Mouse (Mus musculus) embryonic facial prominence, embryonic 13.5 days (tissue): ENCODE results near the gene Fbxo41. TPM values are rescaled to one million over a fixed set of nuclear protein-coding genes. Genes with fewer than 3 reads are reported as not detected.

Source experiments
- ATAC-seq: fragments of 200-750 bp; cut with Nextera tagmentation; 2 replicates; pipeline ENCODE4 v1.8.0; 2017; ENCODE audit warnings: low read depth; ENCODE audit not compliant: insufficient number of reproducible peaks, insufficient read depth, low FRiP score, low TSS enrichment
- H3K27ac ChIP-seq: fragments of 300-500 bp; sonication (generic); 2 replicates; pipeline ENCODE4 v1.5.1; 2015; ENCODE audit warnings: moderate library complexity, mild to moderate bottlenecking, inconsistent platforms
- H3K27me3 ChIP-seq: fragments of 300-500 bp; sonication (generic); 2 replicates; pipeline ENCODE4 v1.6.1; 2015; ENCODE audit warnings: mild to moderate bottlenecking, inconsistent platforms
- H3K36me3 ChIP-seq: fragments of 300-500 bp; sonication (generic); 2 replicates; pipeline ENCODE4 v1.6.1; 2015; ENCODE audit warnings: mild to moderate bottlenecking, inconsistent platforms
- H3K4me1 ChIP-seq: fragments of 300-500 bp; sonication (generic); 2 replicates; pipeline ENCODE4 v1.6.1; 2015; ENCODE audit warnings: inconsistent platforms
- H3K4me2 ChIP-seq: fragments of 300-500 bp; sonication (generic); 2 replicates; pipeline ENCODE4 v1.6.1; 2015; ENCODE audit warnings: moderate library complexity, mild to moderate bottlenecking, inconsistent platforms
- H3K4me3 ChIP-seq: fragments of 300-500 bp; sonication (generic); 2 replicates; pipeline ENCODE4 v1.5.1; 2015; ENCODE audit warnings: mild to moderate bottlenecking, inconsistent platforms
- H3K9ac ChIP-seq: fragments of 300-500 bp; sonication (generic); 2 replicates; pipeline ENCODE4 v1.6.1; 2015; ENCODE audit warnings: mild to moderate bottlenecking, inconsistent platforms
- H3K9me3 ChIP-seq: fragments of 300-500 bp; sonication (generic); 2 replicates; pipeline ENCODE4 v1.6.1; 2016; ENCODE audit warnings: inconsistent platforms
- WGBS: fragments of 180-500 bp; shearing (Covaris S2); methylation state at CpG from one replicate; pipeline ENCODE4 v1.1.7; 2015; ENCODE audit warnings: mixed read lengths; 5-methylcytosine and 5-hydroxymethylcytosine counted together
- polyA plus RNA-seq: library from polyadenylated mRNA; unstranded; fragments of >200 nt; fragmentation: Nextera tagmentation; extraction: Ambion mirVana; gene quantifications from 2 replicates; pipeline ENCODE4 v1.2.1, GENCODE M21; 2015

Fbxo41 gene
- polyA plus RNA-seq, 1 experiment from 2014 or later, result 0.42 TPM

GRCm38 (mm10) chr6:85511286-85512055 is 8.7 kb upstream of the Fbxo41 start:
- WGBS, result under 1% methylated on average over 87 of the region's 88 CpGs
- peak overlapping the region; percentile 50 for H3K4me3 ChIP-seq
- H3K27me3 ChIP-seq, result peaks cover 93% of the 10 kb centered on the region
- no peak overlapping the region for H3K9ac ChIP-seq
- no peak overlapping the region for H3K27ac ChIP-seq
- H3K9me3 ChIP-seq, result no peaks in the 10 kb centered on the region
- peak overlapping the region; percentile 87 for H3K4me2 ChIP-seq
- peaks cover 30% of the 10 kb centered on the region for H3K4me1 ChIP-seq
- no peaks in the 10 kb centered on the region for H3K36me3 ChIP-seq
- no peak; the same call in 1 of the 2 replicates for ATAC-seq

GRCm38 (mm10) chr6:85510476-85510875 is 7.7 kb upstream of the Fbxo41 start:
- H3K27ac ChIP-seq, result no peak overlapping the region
- H3K27me3 ChIP-seq, result peaks cover 93% of the 10 kb centered on the region
- H3K4me1 ChIP-seq, result peaks cover 30% of the 10 kb centered on the region
- no peak overlapping the region for H3K4me3 ChIP-seq
- H3K9me3 ChIP-seq, result no peaks in the 10 kb centered on the region
- WGBS, result 2% methylated on average over 6 of the region's 6 CpGs
- no peak overlapping the region for H3K9ac ChIP-seq
- H3K4me2 ChIP-seq, result no peak overlapping the region
- no peak for ATAC-seq
- no peaks in the 10 kb centered on the region for H3K36me3 ChIP-seq

DNA sequence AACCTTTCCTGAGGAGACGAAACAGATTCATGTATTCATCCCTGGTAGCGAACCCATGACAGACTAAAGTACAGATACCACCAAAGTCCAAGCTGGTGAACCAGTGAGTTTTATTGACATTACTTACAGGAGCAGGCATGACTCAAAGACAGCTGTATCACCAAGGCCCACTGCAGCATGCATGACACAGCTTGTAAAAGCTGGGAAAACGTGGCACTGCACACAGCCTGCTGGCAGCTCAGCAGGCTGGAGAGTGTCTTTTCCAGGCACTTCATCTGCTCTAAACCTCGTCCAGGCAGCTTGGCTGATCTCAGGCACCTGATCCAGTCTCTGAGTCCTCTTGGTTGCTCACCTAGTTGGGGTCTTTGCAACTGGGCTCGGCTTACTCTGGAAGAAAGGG is 5.8 kb upstream of the Fbxo41 start:
- H3K27ac ChIP-seq, result no peak overlapping the region
- peaks cover 93% of the 10 kb centered on the region for H3K27me3 ChIP-seq
- no peak overlapping the region for H3K4me2 ChIP-seq
- no peaks in the 10 kb centered on the region for H3K9me3 ChIP-seq
- no peak overlapping the region for H3K9ac ChIP-seq
- H3K4me1 ChIP-seq, result peaks cover 26% of the 10 kb centered on the region
- 41% methylated on average over 5 of the region's 5 CpGs for WGBS
- H3K4me3 ChIP-seq, result no peak overlapping the region
- H3K36me3 ChIP-seq, result no peaks in the 10 kb centered on the region
- ATAC-seq, result no peak

DNA sequence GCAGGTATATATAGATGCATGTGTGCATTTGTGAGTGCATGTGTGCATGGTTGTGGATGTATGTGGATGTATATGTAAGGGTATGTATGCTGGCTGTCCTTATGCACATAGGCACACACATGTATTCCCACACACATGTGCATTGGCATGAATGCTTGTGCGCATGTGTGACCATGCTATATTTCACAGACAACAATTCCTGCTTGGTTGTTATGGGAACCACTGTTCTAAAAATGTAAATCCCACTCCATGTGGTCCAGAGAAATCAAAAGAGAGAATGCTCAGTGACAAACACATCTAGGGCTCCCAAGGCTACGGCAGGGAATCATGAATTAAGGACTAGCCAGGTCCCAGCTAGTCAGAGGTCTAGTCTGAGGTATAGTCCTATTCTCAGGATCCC is 2.1 kb upstream of the Fbxo41 start:
- Histone ChIP-seq H3K4me1 (peaks cover 15% of the 10 kb centered on the region), H3K9ac (no peak overlapping the region), H3K27ac (no peak overlapping the region), H3K4me2 (no peak overlapping the region), H3K4me3 (no peak overlapping the region), H3K9me3 (no peaks in the 10 kb centered on the region), H3K36me3 (no peaks in the 10 kb centered on the region), H3K27me3 (peaks cover 77% of the 10 kb centered on the region)
- WGBS, result 75% methylated on average over 2 of the region's 2 CpGs
- no peak for ATAC-seq

GRCm38 (mm10) chr6:85502103-85502910 is 487 bp downstream of the Fbxo41 start:
- Histone ChIP-seq H3K4me1 (peaks cover 15% of the 10 kb centered on the region), H3K36me3 (no peaks in the 10 kb centered on the region), H3K9ac (peak overlapping the region; percentile 75), H3K27ac (no peak overlapping the region), H3K4me3 (peak overlapping the region; percentile 62), H3K9me3 (no peaks in the 10 kb centered on the region), H3K27me3 (peaks cover 55% of the 10 kb centered on the region), H3K4me2 (peak overlapping the region; percentile 97)
- peak; percentile 61; the same call in 1 of the 2 replicates for ATAC-seq
- 1% methylated on average over 37 of the region's 37 CpGs for WGBS

GRCm38 (mm10) chr6:85501571-85502102 is 1.2 kb downstream of the Fbxo41 start:
- Histone ChIP-seq H3K36me3 (no peaks in the 10 kb centered on the region), H3K9me3 (no peaks in the 10 kb centered on the region), H3K27me3 (peaks cover 50% of the 10 kb centered on the region), H3K27ac (no peak overlapping the region), H3K9ac (0 out of 2 replicates have a peak overlapping the region, but pooled peaks have one; percentile 21), H3K4me1 (peaks cover 15% of the 10 kb centered on the region), H3K4me2 (peak overlapping the region; percentile 97), H3K4me3 (peak overlapping the region; percentile 62)
- no peak for ATAC-seq
- WGBS, result 6% methylated on average over 6 of the region's 6 CpGs

GRCm38 (mm10) chr6:85500416-85500815 is 2.4 kb downstream of the Fbxo41 start:
- Histone ChIP-seq H3K9ac (no peak overlapping the region), H3K27ac (no peak overlapping the region), H3K27me3 (peaks cover 46% of the 10 kb centered on the region), H3K9me3 (no peaks in the 10 kb centered on the region), H3K4me3 (no peak overlapping the region), H3K4me2 (no peak overlapping the region), H3K4me1 (peaks cover 15% of the 10 kb centered on the region), H3K36me3 (no peaks in the 10 kb centered on the region)
- WGBS, result 69% methylated on average over 1 of the region's 1 CpGs
- ATAC-seq, result no peak

DNA sequence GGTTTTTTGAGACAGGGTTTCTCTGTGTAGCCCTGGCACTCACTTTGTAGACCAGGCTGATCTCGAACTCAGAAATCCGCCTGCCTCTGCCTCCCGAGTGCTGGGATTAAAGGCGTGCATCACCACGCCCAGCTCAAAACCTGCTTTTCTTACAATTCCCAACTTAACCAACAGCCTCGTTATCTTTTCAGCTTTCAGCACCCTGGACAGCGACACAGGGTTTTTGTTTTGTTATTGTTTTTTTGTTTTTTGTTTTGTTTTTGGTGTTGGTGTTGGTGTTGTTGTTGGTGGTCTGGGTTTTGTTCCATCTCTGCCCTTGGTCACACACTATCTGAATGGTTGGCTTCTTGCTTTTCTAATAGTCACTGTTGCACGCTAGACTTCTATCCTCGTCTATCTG is 4.6 kb downstream of the Fbxo41 start:
- ATAC-seq, result no peak
- Histone ChIP-seq H3K36me3 (no peaks in the 10 kb centered on the region), H3K27me3 (peaks cover 25% of the 10 kb centered on the region), H3K4me3 (no peak overlapping the region), H3K9me3 (no peaks in the 10 kb centered on the region), H3K27ac (no peak overlapping the region), H3K4me2 (no peak overlapping the region), H3K4me1 (peaks cover 14% of the 10 kb centered on the region), H3K9ac (no peak overlapping the region)
- 61% methylated on average over 9 of the region's 9 CpGs for WGBS

- no peak overlapping the region for H3K27ac ChIP-seq
- H3K4me2 ChIP-seq, result no peak overlapping the region
- peaks cover 5% of the 10 kb centered on the region for H3K4me1 ChIP-seq
- H3K9ac ChIP-seq, result no peak overlapping the region
- ATAC-seq, result no peak
- no peaks in the 10 kb centered on the region for H3K9me3 ChIP-seq
- H3K4me3 ChIP-seq, result no peak overlapping the region
- peaks cover 19% of the 10 kb centered on the region for H3K27me3 ChIP-seq
- no peaks in the 10 kb centered on the region for H3K36me3 ChIP-seq
Observed at GRCm38 (mm10) chr6:85496976-85497375, 5.8 kb downstream of the Fbxo41 start.

DNA sequence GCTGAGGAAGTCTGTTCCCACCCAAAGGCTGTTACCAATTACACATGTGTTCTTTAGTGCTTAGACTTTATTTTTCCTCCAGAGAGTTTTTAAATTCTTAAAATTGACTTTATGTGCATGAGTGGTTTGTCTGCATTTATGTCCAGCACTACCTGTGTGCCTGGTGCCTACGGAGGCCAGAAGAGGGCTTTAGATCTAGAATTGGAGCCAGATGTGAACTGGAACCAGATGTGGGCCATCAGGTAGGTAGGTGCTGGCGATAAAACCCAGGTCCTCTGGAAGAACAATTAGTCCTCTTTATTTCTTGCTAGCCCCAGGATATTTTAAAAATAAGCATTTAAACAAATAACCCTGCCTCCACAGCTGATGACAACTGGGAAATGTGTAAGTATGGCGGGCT is 11.2 kb downstream of the Fbxo41 start:
- no peak overlapping the region for H3K4me2 ChIP-seq
- 45% methylated on average over 3 of the region's 3 CpGs for WGBS
- no peak for ATAC-seq
- no peak overlapping the region for H3K27ac ChIP-seq
- H3K4me3 ChIP-seq, result no peak overlapping the region
- no peaks in the 10 kb centered on the region for H3K9me3 ChIP-seq
- no peaks in the 10 kb centered on the region for H3K4me1 ChIP-seq
- H3K9ac ChIP-seq, result no peak overlapping the region
- H3K36me3 ChIP-seq, result no peaks in the 10 kb centered on the region
- peaks cover 12% of the 10 kb centered on the region for H3K27me3 ChIP-seq

DNA sequence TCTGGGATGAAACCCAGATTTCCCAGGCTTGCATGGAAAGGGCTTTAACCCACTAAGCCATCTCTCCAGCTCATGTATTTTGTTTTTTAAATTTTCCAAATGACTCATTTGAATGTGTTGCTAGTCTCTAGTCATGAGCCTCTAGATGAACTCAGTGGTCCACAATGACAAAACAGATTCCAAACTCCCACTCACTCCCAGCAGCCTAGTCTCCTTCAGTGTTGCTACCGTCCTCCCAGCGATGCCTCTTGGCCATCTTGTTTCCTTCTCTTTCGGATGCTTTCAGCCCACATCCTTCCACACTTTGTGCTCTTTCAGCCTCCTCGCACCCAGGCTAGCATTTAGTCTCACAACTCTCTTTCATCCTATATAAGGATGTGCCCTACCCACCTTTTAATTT is 12.5 kb downstream of the Fbxo41 start:
- H3K9me3 ChIP-seq, result no peaks in the 10 kb centered on the region
- ATAC-seq, result no peak
- peaks cover 19% of the 10 kb centered on the region for H3K27me3 ChIP-seq
- no peak overlapping the region for H3K27ac ChIP-seq
- no peak overlapping the region for H3K9ac ChIP-seq
- 86% methylated on average over 4 of the region's 4 CpGs for WGBS
- no peaks in the 10 kb centered on the region for H3K4me1 ChIP-seq
- no peaks in the 10 kb centered on the region for H3K36me3 ChIP-seq
- no peak overlapping the region for H3K4me2 ChIP-seq
- no peak overlapping the region for H3K4me3 ChIP-seq
